Mouse (Mus musculus): ENCODE measurements around the gene Tmem216.
A peak's percentile ranks its signal among the peaks of the same experiment; 100 is the strongest.

Tmem216 gene

DNA sequence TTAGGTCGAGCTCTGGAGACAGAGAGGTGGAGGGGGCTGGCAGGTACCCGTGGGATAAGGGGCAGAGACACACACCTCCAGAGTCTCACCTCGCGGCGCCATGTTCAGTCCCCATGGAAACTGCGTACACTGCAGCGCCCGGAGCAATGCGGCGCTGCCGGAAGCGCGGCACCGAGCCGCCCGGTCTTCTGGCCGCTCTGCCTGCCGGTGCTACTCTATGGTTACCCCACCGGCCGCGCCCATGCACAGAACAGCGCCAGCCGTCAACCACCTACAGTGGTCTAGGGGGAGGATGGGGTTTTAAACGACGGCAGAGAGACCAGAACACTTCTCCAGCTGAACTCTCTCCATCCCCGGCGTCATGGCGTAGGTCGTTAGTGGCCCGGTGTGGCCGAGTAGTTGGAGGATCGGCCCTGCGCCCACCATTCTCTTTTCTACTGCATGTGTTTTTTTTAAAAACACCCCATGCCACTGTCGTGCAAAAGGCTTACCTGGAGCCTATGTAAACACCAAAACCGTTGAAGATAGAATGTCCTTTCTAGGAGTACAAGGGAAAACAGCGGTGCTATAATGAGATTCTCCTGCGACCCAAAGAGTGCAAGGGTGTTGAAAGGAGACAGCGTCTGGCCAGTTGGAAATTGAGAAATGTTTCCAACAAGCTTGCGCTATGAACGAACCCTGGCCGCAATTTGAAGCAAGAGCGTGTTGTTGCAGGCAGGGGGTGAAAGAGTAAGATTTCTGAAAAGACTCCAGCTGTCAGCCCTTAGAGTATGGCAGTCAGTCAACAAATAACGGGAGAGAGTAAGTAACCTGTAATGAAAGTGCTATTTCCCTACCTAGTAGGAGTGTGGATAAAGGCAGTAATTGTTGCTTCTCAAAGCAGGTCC is at the start of gene Tmem216:
TSS of gene Tmem216 (minus strand) at position 615 of the 887 bp plus-strand sequence.
- peak; percentile 88 for DNase-seq (ENCODE audit: low read depth, low spot score)

DNA sequence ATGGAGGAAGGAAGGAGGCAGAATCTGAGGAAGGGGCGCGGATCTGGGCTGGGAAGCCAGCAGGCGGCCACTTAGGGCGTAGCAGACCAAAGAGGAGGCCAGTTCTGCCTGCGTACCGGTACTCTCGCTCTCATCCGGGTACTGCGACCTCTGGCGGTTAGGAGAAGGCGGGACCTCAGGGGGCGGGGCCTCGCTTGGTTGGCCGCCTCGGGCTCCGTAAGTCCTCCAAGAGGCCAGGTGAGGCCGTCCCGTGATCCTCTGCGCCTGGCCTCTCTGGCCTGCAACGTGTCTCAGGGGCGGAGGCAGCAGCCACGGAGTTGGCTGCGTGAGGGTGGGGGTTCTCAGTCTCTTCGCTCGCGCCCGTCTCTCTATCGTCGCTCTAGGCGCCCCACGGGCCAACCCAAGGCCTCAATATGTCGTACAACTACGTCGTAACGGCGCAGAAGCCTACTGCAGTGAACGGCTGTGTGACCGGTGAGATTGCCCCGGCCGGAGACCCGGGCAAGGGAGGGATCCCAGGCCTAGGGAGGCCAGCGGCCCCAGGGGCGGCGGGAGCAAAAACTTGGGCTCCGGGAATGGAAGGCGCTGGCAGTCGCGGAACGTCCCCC is 49.4 kb upstream of the Tmem216 start, which contains the start of the genes Ddb1 and Tkfc:
TSS of gene Ddb1 (plus strand) at position 35 of the 608 bp plus-strand sequence.
TSS of gene Tkfc (minus strand) at position 362 of the 608 bp plus-strand sequence.
- peak; percentile 99 for DNase-seq (ENCODE audit: low read depth, low spot score)

GRCm38 (mm10) chr19:10604534-10604933 is 48.5 kb upstream of the Tmem216 start:
- no peak for DNase-seq (ENCODE audit: low read depth, low spot score)

DNA sequence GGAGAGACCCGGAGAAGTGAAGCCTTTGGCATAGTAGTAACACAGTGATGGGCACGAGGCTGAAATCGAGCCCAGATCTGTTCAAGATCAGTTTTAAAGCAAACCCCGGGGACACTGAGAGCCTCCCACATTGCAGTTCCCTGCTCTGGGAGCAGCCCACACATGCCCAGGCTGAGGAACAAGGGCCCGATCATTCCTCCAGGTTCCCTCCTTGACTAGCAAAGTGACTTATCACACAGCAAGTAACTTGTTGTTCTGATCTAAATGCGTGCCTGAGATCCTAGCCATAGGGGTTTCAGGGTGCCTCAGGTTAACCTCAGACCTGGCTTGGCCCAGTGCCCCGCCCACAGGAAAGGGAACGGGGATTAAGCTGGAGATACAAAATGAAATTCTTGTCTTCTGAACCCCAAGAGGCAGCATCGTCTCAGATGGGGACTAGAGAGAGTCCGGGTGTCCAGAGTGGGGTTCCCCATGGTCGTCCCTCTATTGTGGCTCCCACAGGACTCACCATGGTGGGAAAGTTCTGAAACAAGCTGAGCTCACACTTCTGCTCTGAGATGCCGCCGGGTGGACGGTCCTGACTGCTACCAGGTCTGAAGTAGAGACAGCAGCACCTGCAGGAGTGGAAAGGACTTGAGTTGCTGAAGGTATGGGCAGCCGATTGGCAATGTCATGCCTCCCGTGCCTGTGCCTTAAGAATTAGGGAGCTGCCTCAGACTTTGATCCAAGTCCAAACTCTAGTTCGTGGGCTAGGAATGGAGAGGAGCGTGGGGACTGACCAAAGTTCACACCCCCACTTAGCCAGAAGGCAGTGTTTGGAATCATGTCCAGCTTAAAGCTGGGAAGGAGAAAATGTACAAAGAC is 47.9 kb upstream of the Tmem216 start:
- DNase-seq (ENCODE audit: low read depth, low spot score), result peak; percentile 9

GRCm38 (mm10) chr19:10602787-10603186 is 46.7 kb upstream of the Tmem216 start:
- peak; percentile 91 for DNase-seq (ENCODE audit: low read depth, low spot score)

- no peak for DNase-seq (ENCODE audit: low read depth, low spot score)
Observed at GRCm38 (mm10) chr19:10602247-10602769, 46.3 kb upstream of the Tmem216 start.

GRCm38 (mm10) chr19:10599648-10600047 is 43.6 kb upstream of the Tmem216 start:
- DNase-seq (ENCODE audit: low read depth, low spot score), result no peak

- peak; percentile 67 for DNase-seq (ENCODE audit: low read depth, low spot score)
Observed at GRCm38 (mm10) chr19:10598188-10598587, 42.1 kb upstream of the Tmem216 start.

GRCm38 (mm10) chr19:10591659-10592377 is 35.8 kb upstream of the Tmem216 start:
- DNase-seq (ENCODE audit: low read depth, low spot score), result no peak

- DNase-seq (ENCODE audit: low read depth, low spot score), result no peak
Observed at GRCm38 (mm10) chr19:10590301-10590700, 34.3 kb upstream of the Tmem216 start.

DNA sequence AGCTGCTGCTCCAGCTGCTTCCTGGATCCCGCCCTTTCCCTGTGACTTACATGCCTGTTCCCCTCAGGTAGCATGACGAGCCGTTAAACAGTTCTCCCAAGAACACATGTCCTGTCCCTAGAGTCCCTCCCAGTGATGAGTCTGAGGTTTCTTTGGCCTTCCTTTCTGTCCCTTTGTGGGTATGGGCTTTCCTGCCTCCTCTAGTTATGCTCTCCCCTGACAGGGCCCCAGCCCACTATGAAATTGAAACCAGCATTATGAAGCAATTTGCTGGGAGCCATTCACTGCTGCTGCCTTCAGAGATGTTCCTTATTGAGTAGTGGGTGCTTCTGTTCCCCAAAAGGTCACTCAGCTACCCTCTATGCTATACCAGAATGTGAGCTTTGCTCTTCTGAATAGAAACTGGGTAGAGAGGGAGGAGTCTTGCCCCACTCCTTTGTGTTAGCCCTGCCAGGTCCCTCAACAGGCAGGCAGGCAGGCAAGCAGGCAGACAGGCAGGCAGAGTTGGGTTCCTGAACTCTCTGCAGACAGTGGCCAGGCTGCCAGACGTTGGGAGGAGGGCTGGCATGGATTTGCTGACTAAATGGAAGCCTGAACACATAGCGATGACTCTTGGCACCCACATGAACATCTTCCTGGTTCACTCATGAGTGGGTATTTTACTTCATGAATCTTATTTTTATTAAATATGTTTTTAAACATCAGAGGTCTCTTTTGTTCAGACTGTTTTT is 33.3 kb upstream of the Tmem216 start:
- DNase-seq (ENCODE audit: low read depth, low spot score), result no peak

DNA sequence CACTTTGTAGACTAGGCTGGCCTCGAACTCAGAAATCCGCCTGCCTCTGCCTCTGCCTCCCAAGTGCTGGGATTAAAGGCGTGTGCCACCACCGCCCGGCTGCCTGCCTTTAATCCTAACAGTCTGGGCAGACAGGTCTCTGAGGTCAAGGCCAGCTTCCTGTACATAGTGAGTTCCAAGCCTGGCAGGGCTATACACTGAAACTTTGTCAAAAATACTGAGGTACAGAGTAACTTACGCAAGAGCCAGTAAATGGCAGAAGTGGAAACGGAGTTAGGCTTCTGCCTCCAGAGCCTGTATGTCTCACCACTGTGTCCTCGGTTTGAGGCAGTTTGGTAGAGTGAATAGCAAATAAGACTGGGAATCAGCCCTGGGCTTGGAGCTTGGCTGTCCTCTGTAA is 31.2 kb upstream of the Tmem216 start:
- no peak for DNase-seq (ENCODE audit: low read depth, low spot score)

- peak; percentile 88 for DNase-seq (ENCODE audit: low read depth, low spot score)
Observed at GRCm38 (mm10) chr19:10585112-10585511, 29.1 kb upstream of the Tmem216 start.

DNA sequence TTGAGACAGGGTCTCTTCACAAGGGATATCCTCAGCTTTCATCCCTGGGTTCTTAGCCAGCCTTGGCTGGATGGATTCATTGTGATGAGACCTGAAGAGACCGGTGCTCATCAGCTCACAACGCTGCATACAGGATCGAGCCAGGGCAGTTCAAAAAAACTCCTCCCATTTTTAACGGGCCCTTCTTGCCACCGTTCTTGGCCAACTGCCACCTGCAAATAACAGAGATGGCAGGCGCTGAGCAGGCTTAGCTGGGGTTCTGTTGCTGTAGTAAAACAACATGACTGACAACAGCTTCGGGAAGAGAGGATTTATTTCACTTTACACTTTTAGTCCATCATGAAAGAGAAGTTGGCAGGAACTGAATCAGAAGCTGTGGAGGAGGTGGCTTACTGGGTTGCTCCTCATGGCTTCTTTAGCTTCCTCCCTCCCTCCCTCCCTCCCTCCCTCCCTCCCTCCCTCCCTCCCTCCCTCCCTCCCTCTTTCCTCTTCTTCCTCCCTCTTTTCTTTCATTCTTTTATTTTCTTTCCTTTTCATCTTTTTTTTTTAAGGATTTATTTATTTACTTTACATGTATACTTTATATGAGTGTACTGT is 27.6 kb upstream of the Tmem216 start:
- peak; percentile 71 for DNase-seq (ENCODE audit: low read depth, low spot score)

- peak; percentile 91 for DNase-seq (ENCODE audit: low read depth, low spot score)
Observed at GRCm38 (mm10) chr19:10581984-10582383, 25.9 kb upstream of the Tmem216 start.

GRCm38 (mm10) chr19:10580761-10581160 is 24.7 kb upstream of the Tmem216 start:
- peak; percentile 87 for DNase-seq (ENCODE audit: low read depth, low spot score)

- DNase-seq (ENCODE audit: low read depth, low spot score), result peak; percentile 58
Observed at GRCm38 (mm10) chr19:10580102-10580501, 24.1 kb upstream of the Tmem216 start.

- peak; percentile 99 for DNase-seq (ENCODE audit: low read depth, low spot score)
Observed at GRCm38 (mm10) chr19:10576690-10577561, 20.9 kb upstream of the Tmem216 start, which contains the start of the genes Cyb561a3 and Tmem138. Gene Cyb561a3, plus strand, starts transcription at chr19:10577172. Gene Tmem138, minus strand, starts transcription at chr19:10577362.

- no peak for DNase-seq (ENCODE audit: low read depth, low spot score)
Observed at GRCm38 (mm10) chr19:10569627-10570026, 13.6 kb upstream of the Tmem216 start.
